Mouse (Mus musculus) hindbrain, embryonic 13.5 days (tissue): ENCODE measurements at regions not wholly inside any gene's neighbourhood (a gene's known extent, or its start where the extent isn't known, plus 50 kb on each side); places are given as distances from the start of the nearest gene placed in this dataset.
A peak's percentile ranks its signal among the peaks of the same experiment; 100 is the strongest.

Experiments used
- ATAC-seq: fragments of 200-750 bp; cut with Nextera tagmentation; 2 replicates; pipeline ENCODE4 v1.8.0; 2017; ENCODE audit warnings: moderate TSS enrichment; ENCODE audit not compliant: low FRiP score
- H3K27ac ChIP-seq: fragments of 300-500 bp; sonication (generic); 2 replicates; pipeline ENCODE4 v1.5.1; 2015; ENCODE audit warnings: inconsistent platforms, mild to moderate bottlenecking, moderate library complexity
- H3K27me3 ChIP-seq: fragments of 300-500 bp; sonication (generic); 2 replicates; pipeline ENCODE4 v1.6.1; 2015; ENCODE audit warnings: mild to moderate bottlenecking, inconsistent platforms
- H3K36me3 ChIP-seq: fragments of 300-500 bp; sonication (generic); 2 replicates; pipeline ENCODE4 v1.6.1; 2015; ENCODE audit warnings: mild to moderate bottlenecking, inconsistent platforms
- H3K4me1 ChIP-seq: fragments of 300-500 bp; sonication (generic); replicated peaks from 2 replicates; pipeline ENCODE4 v1.6.1; 2015; ENCODE audit warnings: inconsistent platforms
- H3K4me2 ChIP-seq: fragments of 300-500 bp; sonication (generic); 2 replicates; pipeline ENCODE4 v1.6.1; 2015; ENCODE audit warnings: inconsistent platforms, mild to moderate bottlenecking, moderate library complexity
- H3K4me3 ChIP-seq: fragments of 300-500 bp; sonication (generic); 2 replicates; pipeline ENCODE4 v1.5.1; 2015; ENCODE audit warnings: mild to moderate bottlenecking, inconsistent platforms
- H3K9ac ChIP-seq: fragments of 300-500 bp; sonication (generic); 2 replicates; pipeline ENCODE4 v1.6.1; 2015; ENCODE audit warnings: mild to moderate bottlenecking, inconsistent platforms
- H3K9me3 ChIP-seq: fragments of 300-500 bp; sonication (generic); 2 replicates; pipeline ENCODE4 v1.6.1; 2016; ENCODE audit warnings: inconsistent platforms
- WGBS: fragments of 180-500 bp; shearing (Covaris S2); methylation state at CpG from one replicate; pipeline ENCODE4 v1.1.7; 2015; 5-methylcytosine and 5-hydroxymethylcytosine counted together

GRCm38 (mm10) chr14:101067082-101067481, 133.0 kb downstream of the Prr30 start:
- H3K36me3 ChIP-seq, result no peaks in the 10 kb centered on the region
- WGBS, result 87% methylated on average over 1 of the region's 1 CpGs
- H3K9ac ChIP-seq, result no peak overlapping the region
- no peak overlapping the region for H3K27ac ChIP-seq
- H3K4me1 ChIP-seq, result no peaks in the 10 kb centered on the region
- ATAC-seq, result no peak
- H3K9me3 ChIP-seq, result no peaks in the 10 kb centered on the region
- no peaks in the 10 kb centered on the region for H3K27me3 ChIP-seq
- no peak overlapping the region for H3K4me3 ChIP-seq
- no peak overlapping the region for H3K4me2 ChIP-seq

GRCm38 (mm10) chr14:101056874-101057273, 143.3 kb downstream of the Prr30 start:
- Histone ChIP-seq H3K9me3 (no peaks in the 10 kb centered on the region), H3K36me3 (no peaks in the 10 kb centered on the region), H3K4me2 (no peak overlapping the region), H3K27me3 (no peaks in the 10 kb centered on the region), H3K27ac (no peak overlapping the region), H3K4me3 (no peak overlapping the region), H3K9ac (no peak overlapping the region), H3K4me1 (no peaks in the 10 kb centered on the region)
- ATAC-seq, result no peak
- 92% methylated on average over 2 of the region's 2 CpGs for WGBS

- WGBS, result 40% methylated on average over 3 of the region's 3 CpGs
- H3K4me2 ChIP-seq, result no peak overlapping the region
- H3K4me3 ChIP-seq, result no peak overlapping the region
- H3K9ac ChIP-seq, result no peak overlapping the region
- no peak overlapping the region for H3K27ac ChIP-seq
- H3K27me3 ChIP-seq, result no peaks in the 10 kb centered on the region
- ATAC-seq, result peak; percentile 60
- no peaks in the 10 kb centered on the region for H3K36me3 ChIP-seq
- no peaks in the 10 kb centered on the region for H3K4me1 ChIP-seq
- no peaks in the 10 kb centered on the region for H3K9me3 ChIP-seq
These were observed 144.2 kb downstream of the Prr30 start for GRCm38 (mm10) chr14:101055915-101056314.

- 76% methylated on average over 4 of the region's 4 CpGs for WGBS
- no peak for ATAC-seq
- Histone ChIP-seq H3K36me3 (no peaks in the 10 kb centered on the region), H3K27me3 (no peaks in the 10 kb centered on the region), H3K9me3 (no peaks in the 10 kb centered on the region), H3K4me1 (no peaks in the 10 kb centered on the region), H3K4me2 (no peak overlapping the region), H3K9ac (no peak overlapping the region), H3K27ac (no peak overlapping the region), H3K4me3 (no peak overlapping the region)
These were observed 145.3 kb downstream of the Prr30 start for GRCm38 (mm10) chr14:101054786-101055185.

GRCm38 (mm10) chr14:101052760-101053159, 147.4 kb downstream of the Prr30 start:
- no peaks in the 10 kb centered on the region for H3K4me1 ChIP-seq
- no peak overlapping the region for H3K9ac ChIP-seq
- ATAC-seq, result no peak
- H3K4me2 ChIP-seq, result no peak overlapping the region
- 69% methylated on average over 2 of the region's 2 CpGs for WGBS
- no peaks in the 10 kb centered on the region for H3K9me3 ChIP-seq
- H3K36me3 ChIP-seq, result no peaks in the 10 kb centered on the region
- H3K27me3 ChIP-seq, result no peaks in the 10 kb centered on the region
- H3K27ac ChIP-seq, result no peak overlapping the region
- no peak overlapping the region for H3K4me3 ChIP-seq

- Histone ChIP-seq H3K27ac (no peak overlapping the region), H3K27me3 (no peaks in the 10 kb centered on the region), H3K9ac (no peak overlapping the region), H3K36me3 (no peaks in the 10 kb centered on the region), H3K4me2 (no peak overlapping the region), H3K9me3 (no peaks in the 10 kb centered on the region), H3K4me1 (no peaks in the 10 kb centered on the region), H3K4me3 (no peak overlapping the region)
- 92% methylated on average over 2 of the region's 2 CpGs for WGBS
- ATAC-seq, result no peak
These were observed 149.9 kb downstream of the Prr30 start for GRCm38 (mm10) chr14:101050212-101050611.

GRCm38 (mm10) chr14:101049664-101050203, 150.4 kb downstream of the Prr30 start:
- Histone ChIP-seq H3K36me3 (no peaks in the 10 kb centered on the region), H3K27ac (no peak overlapping the region), H3K27me3 (no peaks in the 10 kb centered on the region), H3K4me1 (no peaks in the 10 kb centered on the region), H3K4me3 (no peak overlapping the region), H3K9ac (no peak overlapping the region), H3K9me3 (no peaks in the 10 kb centered on the region), H3K4me2 (no peak overlapping the region)
- WGBS, result 94% methylated on average over 4 of the region's 4 CpGs
- no peak for ATAC-seq

- ATAC-seq, result no peak
- Histone ChIP-seq H3K4me3 (no peak overlapping the region), H3K9me3 (no peaks in the 10 kb centered on the region), H3K4me1 (no peaks in the 10 kb centered on the region), H3K36me3 (no peaks in the 10 kb centered on the region), H3K9ac (no peak overlapping the region), H3K27me3 (no peaks in the 10 kb centered on the region), H3K27ac (no peak overlapping the region), H3K4me2 (no peak overlapping the region)
- 83% methylated on average over 4 of the region's 4 CpGs for WGBS
These were observed 156.6 kb downstream of the Prr30 start for GRCm38 (mm10) chr14:101043494-101043893.

GRCm38 (mm10) chr14:101001070-101001469, 199.1 kb downstream of the Prr30 start:
- no peak overlapping the region for H3K4me3 ChIP-seq
- H3K4me1 ChIP-seq, result no peaks in the 10 kb centered on the region
- WGBS, result 61% methylated on average over 1 of the region's 1 CpGs
- no peak for ATAC-seq
- no peak overlapping the region for H3K27ac ChIP-seq
- H3K9me3 ChIP-seq, result no peaks in the 10 kb centered on the region
- no peaks in the 10 kb centered on the region for H3K27me3 ChIP-seq
- no peak overlapping the region for H3K9ac ChIP-seq
- no peak overlapping the region for H3K4me2 ChIP-seq
- no peaks in the 10 kb centered on the region for H3K36me3 ChIP-seq

- no peak for ATAC-seq
- 88% methylated on average over 5 of the region's 5 CpGs for WGBS
- Histone ChIP-seq H3K4me2 (no peak overlapping the region), H3K9ac (no peak overlapping the region), H3K9me3 (no peaks in the 10 kb centered on the region), H3K4me1 (no peaks in the 10 kb centered on the region), H3K27me3 (no peaks in the 10 kb centered on the region), H3K4me3 (no peak overlapping the region), H3K27ac (no peak overlapping the region), H3K36me3 (no peaks in the 10 kb centered on the region)
These were observed 219.4 kb downstream of the Prr30 start for GRCm38 (mm10) chr14:100980754-100981153.

- Histone ChIP-seq H3K9ac (no peak overlapping the region), H3K4me3 (no peak overlapping the region), H3K9me3 (no peaks in the 10 kb centered on the region), H3K4me1 (no peaks in the 10 kb centered on the region), H3K27ac (no peak overlapping the region), H3K27me3 (no peaks in the 10 kb centered on the region), H3K4me2 (no peak overlapping the region), H3K36me3 (no peaks in the 10 kb centered on the region)
- WGBS, result 79% methylated on average over 2 of the region's 2 CpGs
- no peak for ATAC-seq
These were observed 221.6 kb downstream of the Prr30 start for GRCm38 (mm10) chr14:100978515-100978914.

GRCm38 (mm10) chr14:100970970-100971369, 229.2 kb downstream of the Prr30 start:
- Histone ChIP-seq H3K4me1 (no peaks in the 10 kb centered on the region), H3K9ac (no peak overlapping the region), H3K36me3 (no peaks in the 10 kb centered on the region), H3K4me2 (no peak overlapping the region), H3K27me3 (no peaks in the 10 kb centered on the region), H3K4me3 (no peak overlapping the region), H3K27ac (no peak overlapping the region), H3K9me3 (no peaks in the 10 kb centered on the region)
- ATAC-seq, result no peak
- WGBS, result 75% methylated on average over 2 of the region's 2 CpGs

GRCm38 (mm10) chr14:100960198-100960597, 239.9 kb downstream of the Prr30 start:
- H3K4me2 ChIP-seq, result no peak overlapping the region
- H3K4me1 ChIP-seq, result no peaks in the 10 kb centered on the region
- H3K36me3 ChIP-seq, result no peaks in the 10 kb centered on the region
- H3K9ac ChIP-seq, result no peak overlapping the region
- ATAC-seq, result no peak
- no peaks in the 10 kb centered on the region for H3K27me3 ChIP-seq
- H3K27ac ChIP-seq, result no peak overlapping the region
- H3K4me3 ChIP-seq, result no peak overlapping the region
- H3K9me3 ChIP-seq, result no peaks in the 10 kb centered on the region
